In genomic region chr11:120949863-120950262, GRCm38 (mm10) we compare ENCODE assay signal across 9 mouse cellular contexts. TPM values are rescaled to one million over a fixed set of nuclear protein-coding genes. Genes with fewer than 3 reads are reported as not detected.
A peak's percentile ranks its signal among the peaks of the same experiment; 100 is the strongest.
DNase-seq lines count a peak whose midpoint lies in the region; ATAC-seq lines count a peak whose summit lies in the region.
"Had no signal": no experiment of that assay in that cellular context is flagged by ENCODE, and none has a peak within 500 bp of the region (broad histone marks: within the 10 kb centered on the region; RNA-seq: fewer than 3 reads in every experiment).

No protein-coding gene starts in this region.

- H3K27ac ChIP-seq in neural tube, embryonic 11.5 days (ENCODE audit: low read depth, low read length): no peak overlapping the region
- peak overlapping the region; percentile 91 for H3K27ac ChIP-seq in liver, embryonic 11.5 days (ENCODE audit: low read depth, low read length)

- H3K36me3 ChIP-seq in neural tube, embryonic 11.5 days (ENCODE audit: control insufficient read depth, insufficient read depth, low read length): no peaks in the 10 kb centered on the region
- peaks cover 6% of the 10 kb centered on the region for H3K36me3 ChIP-seq in liver, embryonic 11.5 days (ENCODE audit: control insufficient read depth, insufficient read depth, low read length)

- H3K9ac ChIP-seq in neural tube, embryonic 11.5 days (ENCODE audit: low read length): peak overlapping the region; percentile 46
- H3K9ac ChIP-seq in liver, embryonic 11.5 days (ENCODE audit: low read depth, low read length): peak overlapping the region; percentile 97

- peaks cover 22% of the 10 kb centered on the region; the same call in 1 of the 2 replicates for H3K4me1 ChIP-seq in neural tube, embryonic 11.5 days (ENCODE audit: control insufficient read depth, insufficient read depth, low read length)
- peaks cover 30% of the 10 kb centered on the region for H3K4me1 ChIP-seq in liver, embryonic 11.5 days (replicated peaks; ENCODE audit: control insufficient read depth, insufficient read depth, low read length)

- peak; percentile 46 for DNase-seq in embryo, embryonic 10.5 days (ENCODE audit: low spot score)
- DNase-seq in embryo, embryonic 10 days (ENCODE audit: low spot score): no peak
- DNase-seq in neural tube, embryonic 11.5 days (ENCODE audit: low spot score): no peak
- DNase-seq in neural tube, embryonic 10.5 days (ENCODE audit: extremely low spot score, low spot score): no peak
- no peak for DNase-seq in liver, embryonic 11.5 days (ENCODE audit: low spot score)
- DNase-seq in urinary bladder, postnatal 25 days (ENCODE audit: low spot score): no peak
- DNase-seq in thymus, postnatal 4 days: no peak
- DNase-seq: kidney, postnatal 10 days had no signal

- H3K4me3 ChIP-seq in neural tube, embryonic 11.5 days (ENCODE audit: low read depth, low read length): peak overlapping the region; percentile 48
- peak overlapping the region; percentile 87 for H3K4me3 ChIP-seq in liver, embryonic 11.5 days (ENCODE audit: low read depth, low read length)

- H3K9me3 ChIP-seq in neural tube, embryonic 11.5 days (ENCODE audit: control insufficient read depth, low read length): no peaks in the 10 kb centered on the region
- H3K9me3 ChIP-seq in liver, embryonic 11.5 days (ENCODE audit: control insufficient read depth, low read length): no peaks in the 10 kb centered on the region

- H3K27me3 ChIP-seq in neural tube, embryonic 11.5 days (ENCODE audit: control insufficient read depth, insufficient read depth, low read length): no peaks in the 10 kb centered on the region
- H3K27me3 ChIP-seq in liver, embryonic 11.5 days (replicated peaks; ENCODE audit: control insufficient read depth, insufficient read depth, low read length): no peaks in the 10 kb centered on the region

- WGBS in neural tube, embryonic 11.5 days: 8% methylated on average over 10 of the region's 10 CpGs
- 16% methylated on average over 10 of the region's 10 CpGs for WGBS in liver, embryonic 11.5 days

- no peak for ATAC-seq in neural tube, embryonic 11.5 days (ENCODE audit: insufficient read depth, low FRiP score, low TSS enrichment)
- no peak for ATAC-seq in liver, embryonic 11.5 days (replicated peaks; ENCODE audit: low FRiP score)
- no peak for ATAC-seq in megakaryocyte-erythroid progenitor cell, adult 5-6 weeks (replicated peaks; ENCODE audit: low FRiP score, low TSS enrichment, poor library complexity, severe bottlenecking)

- peak overlapping the region; percentile 77 for H3K4me2 ChIP-seq in neural tube, embryonic 11.5 days (ENCODE audit: low read depth)
- H3K4me2 ChIP-seq in liver, embryonic 11.5 days: peak overlapping the region; percentile 90

RNA-seq across cellular contexts. Expression of gene Slc16a3, which starts 1.6 kb away (rescaled TPM):
- polyA plus RNA-seq in neural tube, embryonic 11.5 days (2014; fragmentation: Nextera tagmentation; extraction: Ambion mirVana): 37.1 and 39.4 TPM in 2 replicates
- 257 and 272 TPM in 2 replicates for polyA plus RNA-seq in liver, embryonic 11.5 days (2014; fragmentation: Nextera tagmentation; extraction: Ambion mirVana)
- 0.15 and 1.9 TPM in 2 replicates for total RNA-seq in megakaryocyte-erythroid progenitor cell, adult 5-6 weeks (2014; fragmentation: Nextera tagmentation)
- total RNA-seq in megakaryocyte-erythroid progenitor cell, adult 5-6 weeks (2017): 2.1 and 3.2 TPM in 2 replicates

RNA-seq across cellular contexts. Expression of gene Ccdc57, which starts 17.2 kb away (rescaled TPM):
- polyA plus RNA-seq in neural tube, embryonic 11.5 days (2014; fragmentation: Nextera tagmentation; extraction: Ambion mirVana): 4.6 and 5.8 TPM in 2 replicates
- polyA plus RNA-seq in liver, embryonic 11.5 days (2014; fragmentation: Nextera tagmentation; extraction: Ambion mirVana): 4.2 and 4.7 TPM in 2 replicates
- total RNA-seq in megakaryocyte-erythroid progenitor cell, adult 5-6 weeks (2014; fragmentation: Nextera tagmentation): 9.0 and 14.0 TPM in 2 replicates
- total RNA-seq in megakaryocyte-erythroid progenitor cell, adult 5-6 weeks (2017): 6.4 and 6.8 TPM in 2 replicates

RNA-seq across cellular contexts. Expression of gene Csnk1d, which starts 41.3 kb away (rescaled TPM):
- 81.6 and 84.6 TPM in 2 replicates for polyA plus RNA-seq in neural tube, embryonic 11.5 days (2014; fragmentation: Nextera tagmentation; extraction: Ambion mirVana)
- polyA plus RNA-seq in liver, embryonic 11.5 days (2014; fragmentation: Nextera tagmentation; extraction: Ambion mirVana): 62.2 and 66.5 TPM in 2 replicates
- total RNA-seq in megakaryocyte-erythroid progenitor cell, adult 5-6 weeks (2014; fragmentation: Nextera tagmentation): 64.0 and 86.0 TPM in 2 replicates
- 109 and 132 TPM in 2 replicates for total RNA-seq in megakaryocyte-erythroid progenitor cell, adult 5-6 weeks (2017)
